Mouse (Mus musculus) forebrain, embryonic 10.5 days (tissue): ENCODE measurements around the gene Uspl1. TPM values are rescaled to one million over a fixed set of nuclear protein-coding genes. Genes with fewer than 3 reads are reported as not detected.

Experiments used
- DNase-seq: peaks from one replicate; pipeline ENCODE4 v3.0.0-alpha.2; 2017; ENCODE audit warnings: low spot score; ENCODE audit errors: extremely low spot score
- H3K27ac ChIP-seq: fragments of 300-500 bp; sonication (generic); 2 replicates; pipeline ENCODE4 v1.5.1; 2016; ENCODE audit warnings: mild to moderate bottlenecking
- H3K27me3 ChIP-seq: fragments of 300-500 bp; sonication (generic); 2 replicates; pipeline ENCODE4 v1.6.1; 2016; ENCODE audit warnings: mild to moderate bottlenecking; ENCODE audit not compliant: poor library complexity, severe bottlenecking
- H3K36me3 ChIP-seq: fragments of 300-500 bp; sonication (generic); replicated peaks from 2 replicates; pipeline ENCODE4 v1.6.1; 2016; ENCODE audit warnings: mild to moderate bottlenecking, moderate library complexity
- H3K4me1 ChIP-seq: fragments of 300-500 bp; sonication (generic); 2 replicates; pipeline ENCODE4 v1.6.1; 2016
- H3K4me3 ChIP-seq: fragments of 300-500 bp; sonication (generic); 2 replicates; pipeline ENCODE4 v1.5.1; 2016; ENCODE audit warnings: mild to moderate bottlenecking, moderate library complexity
- H3K9me3 ChIP-seq: fragments of 300-500 bp; sonication (generic); 2 replicates; pipeline ENCODE4 v1.6.1; 2016; ENCODE audit warnings: mild to moderate bottlenecking, moderate library complexity
- WGBS: fragments of 180-500 bp; shearing (Covaris S2); methylation state at CpG from one replicate; pipeline ENCODE4 v1.1.7; 2016; 5-methylcytosine and 5-hydroxymethylcytosine counted together
- polyA plus RNA-seq: library from polyadenylated mRNA; unstranded; fragments of >200 nt; fragmentation: Nextera tagmentation; extraction: Ambion mirVana; gene quantifications from 2 replicates; pipeline ENCODE4 v1.2.1, GENCODE M21; 2016

Uspl1 gene
- polyA plus RNA-seq, 1 experiment from 2014 or later: 73.3 TPM

- no peak overlapping the region for H3K4me3 ChIP-seq
- no peaks in the 10 kb centered on the region for H3K9me3 ChIP-seq
- DNase-seq: no peak
- H3K27ac ChIP-seq: no peak overlapping the region
- H3K4me1 ChIP-seq: peaks cover 2% of the 10 kb centered on the region; the same call in 1 of the 2 replicates
- peaks cover 95% of the 10 kb centered on the region for H3K36me3 ChIP-seq
- WGBS: 92% methylated on average over 4 of the region's 4 CpGs
- H3K27me3 ChIP-seq: no peaks in the 10 kb centered on the region
Measured at GRCm38 (mm10) chr5:149203796-149204375, 19.7 kb downstream of the Uspl1 start.

GRCm38 (mm10) chr5:149204822-149205221, 20.7 kb downstream of the Uspl1 start:
- Histone ChIP-seq H3K27me3 (no peaks in the 10 kb centered on the region), H3K4me3 (no peak overlapping the region), H3K27ac (no peak overlapping the region), H3K36me3 (peaks cover 96% of the 10 kb centered on the region), H3K4me1 (peaks cover 8% of the 10 kb centered on the region; the same call in 1 of the 2 replicates), H3K9me3 (no peaks in the 10 kb centered on the region)
- no peak for DNase-seq
- WGBS: 91% methylated on average over 7 of the region's 7 CpGs

- no peak overlapping the region for H3K27ac ChIP-seq
- peaks cover 97% of the 10 kb centered on the region for H3K36me3 ChIP-seq
- DNase-seq: no peak
- H3K4me3 ChIP-seq: no peak overlapping the region
- H3K4me1 ChIP-seq: peaks cover 8% of the 10 kb centered on the region; the same call in 1 of the 2 replicates
- no peaks in the 10 kb centered on the region for H3K27me3 ChIP-seq
- WGBS: 94% methylated on average over 8 of the region's 8 CpGs
- no peaks in the 10 kb centered on the region for H3K9me3 ChIP-seq
Measured at GRCm38 (mm10) chr5:149205265-149205664, 21.1 kb downstream of the Uspl1 start.

GRCm38 (mm10) chr5:149206286-149206685, 22.1 kb downstream of the Uspl1 start:
- Histone ChIP-seq H3K27ac (no peak overlapping the region), H3K27me3 (no peaks in the 10 kb centered on the region), H3K9me3 (no peaks in the 10 kb centered on the region), H3K36me3 (peaks cover 99% of the 10 kb centered on the region), H3K4me3 (no peak overlapping the region), H3K4me1 (peaks cover 8% of the 10 kb centered on the region; the same call in 1 of the 2 replicates)
- no peak for DNase-seq
- WGBS: 94% methylated on average over 5 of the region's 5 CpGs

GRCm38 (mm10) chr5:149207661-149208060, 23.5 kb downstream of the Uspl1 start:
- Histone ChIP-seq H3K36me3 (peaks cover 99% of the 10 kb centered on the region), H3K4me1 (peaks cover 10% of the 10 kb centered on the region; the same call in 1 of the 2 replicates), H3K4me3 (no peak overlapping the region), H3K9me3 (no peaks in the 10 kb centered on the region), H3K27me3 (no peaks in the 10 kb centered on the region), H3K27ac (no peak overlapping the region)
- DNase-seq: no peak
- 91% methylated on average over 6 of the region's 6 CpGs for WGBS

- Histone ChIP-seq H3K4me3 (no peak overlapping the region), H3K27me3 (no peaks in the 10 kb centered on the region), H3K36me3 (peaks cover 99% of the 10 kb centered on the region), H3K27ac (no peak overlapping the region), H3K4me1 (peaks cover 13% of the 10 kb centered on the region; the same call in 1 of the 2 replicates), H3K9me3 (no peaks in the 10 kb centered on the region)
- DNase-seq: no peak
- 89% methylated on average over 7 of the region's 7 CpGs for WGBS
Measured at GRCm38 (mm10) chr5:149208776-149209175, 24.6 kb downstream of the Uspl1 start.

GRCm38 (mm10) chr5:149209328-149209727, 25.2 kb downstream of the Uspl1 start:
- H3K27ac ChIP-seq: no peak overlapping the region
- no peak overlapping the region for H3K4me3 ChIP-seq
- H3K4me1 ChIP-seq: peaks cover 13% of the 10 kb centered on the region; the same call in 1 of the 2 replicates
- 65% methylated on average over 8 of the region's 8 CpGs for WGBS
- no peaks in the 10 kb centered on the region for H3K9me3 ChIP-seq
- DNase-seq: no peak
- H3K27me3 ChIP-seq: no peaks in the 10 kb centered on the region
- peaks cover 99% of the 10 kb centered on the region for H3K36me3 ChIP-seq

GRCm38 (mm10) chr5:149211041-149211440, 26.9 kb downstream of the Uspl1 start:
- H3K4me1 ChIP-seq: peaks cover 13% of the 10 kb centered on the region; the same call in 1 of the 2 replicates
- WGBS: 85% methylated on average over 4 of the region's 4 CpGs
- no peaks in the 10 kb centered on the region for H3K27me3 ChIP-seq
- no peaks in the 10 kb centered on the region for H3K9me3 ChIP-seq
- no peak overlapping the region for H3K27ac ChIP-seq
- peaks cover 100% of the 10 kb centered on the region for H3K36me3 ChIP-seq
- DNase-seq: no peak
- H3K4me3 ChIP-seq: no peak overlapping the region

GRCm38 (mm10) chr5:149212806-149213205, 28.7 kb downstream of the Uspl1 start:
- no peaks in the 10 kb centered on the region for H3K9me3 ChIP-seq
- H3K27ac ChIP-seq: no peak overlapping the region
- peaks cover 100% of the 10 kb centered on the region for H3K36me3 ChIP-seq
- 78% methylated on average over 4 of the region's 4 CpGs for WGBS
- no peak for DNase-seq
- H3K4me1 ChIP-seq: peaks cover 13% of the 10 kb centered on the region; the same call in 1 of the 2 replicates
- H3K4me3 ChIP-seq: no peak overlapping the region
- no peaks in the 10 kb centered on the region for H3K27me3 ChIP-seq

GRCm38 (mm10) chr5:149215540-149215939, 31.4 kb downstream of the Uspl1 start:
- no peak overlapping the region for H3K4me3 ChIP-seq
- no peaks in the 10 kb centered on the region for H3K27me3 ChIP-seq
- DNase-seq: no peak
- H3K36me3 ChIP-seq: peaks cover 75% of the 10 kb centered on the region
- 99% methylated on average over 7 of the region's 7 CpGs for WGBS
- 0 out of 2 replicates have a peak, but pooled peaks cover 9% of the 10 kb centered on the region for H3K4me1 ChIP-seq
- H3K9me3 ChIP-seq: no peaks in the 10 kb centered on the region
- H3K27ac ChIP-seq: no peak overlapping the region

- Histone ChIP-seq H3K4me1 (0 out of 2 replicates have a peak, but pooled peaks cover 6% of the 10 kb centered on the region), H3K36me3 (peaks cover 53% of the 10 kb centered on the region), H3K4me3 (no peak overlapping the region), H3K9me3 (peaks cover 9% of the 10 kb centered on the region), H3K27ac (no peak overlapping the region), H3K27me3 (no peaks in the 10 kb centered on the region)
- WGBS: 83% methylated on average over 6 of the region's 6 CpGs
- DNase-seq: no peak
Measured at GRCm38 (mm10) chr5:149217524-149218357, 33.6 kb downstream of the Uspl1 start.

- 87% methylated on average over 3 of the region's 3 CpGs for WGBS
- no peak for DNase-seq
- peaks cover 11% of the 10 kb centered on the region; the same call in 1 of the 2 replicates for H3K4me1 ChIP-seq
- H3K27ac ChIP-seq: no peak overlapping the region
- H3K4me3 ChIP-seq: no peak overlapping the region
- no peaks in the 10 kb centered on the region for H3K27me3 ChIP-seq
- H3K9me3 ChIP-seq: peaks cover 9% of the 10 kb centered on the region
- peaks cover 35% of the 10 kb centered on the region for H3K36me3 ChIP-seq
Measured at GRCm38 (mm10) chr5:149219493-149219892, 35.3 kb downstream of the Uspl1 start.

GRCm38 (mm10) chr5:149221355-149221754, 37.2 kb downstream of the Uspl1 start:
- Histone ChIP-seq H3K27me3 (no peaks in the 10 kb centered on the region), H3K4me1 (peaks cover 19% of the 10 kb centered on the region; the same call in 1 of the 2 replicates), H3K4me3 (no peak overlapping the region), H3K36me3 (peaks cover 16% of the 10 kb centered on the region), H3K9me3 (peaks cover 9% of the 10 kb centered on the region), H3K27ac (no peak overlapping the region)
- 92% methylated on average over 4 of the region's 4 CpGs for WGBS
- DNase-seq: no peak
